Mouse (Mus musculus) erythroid progenitor cell, adult 5-6 weeks (primary cell): Measurements from ENCODE around the gene Cgnl1. TPM values are rescaled to one million over a fixed set of nuclear protein-coding genes. Genes with fewer than 3 reads are reported as not detected.

Source experiments
- ATAC-seq: replicated peaks from 2 replicates; pipeline ENCODE4 v1.8.0; 2016; ENCODE audit warnings: moderate number of reproducible peaks, mild to moderate bottlenecking, moderate TSS enrichment, inconsistent platforms; ENCODE audit not compliant: poor library complexity, low FRiP score, severe bottlenecking
- total RNA-seq, 2 experiments: library from RNA; stranded (forward) in 1 of 2; stranded (reverse) in 1 of 2; fragments of 150-400 nt in 1 of 2; fragments of 186-747, 209-891 nt in 1 of 2; gene quantifications; 2 replicates each; pipeline versions ENCODE4 v1.2.3 to v1.2.4; 2015 to 2017; ENCODE audit warnings: low replicate concordance in 2 of 2

Gene Cgnl1
- total RNA-seq, 2 experiments from 2014 or later = not detected

DNA sequence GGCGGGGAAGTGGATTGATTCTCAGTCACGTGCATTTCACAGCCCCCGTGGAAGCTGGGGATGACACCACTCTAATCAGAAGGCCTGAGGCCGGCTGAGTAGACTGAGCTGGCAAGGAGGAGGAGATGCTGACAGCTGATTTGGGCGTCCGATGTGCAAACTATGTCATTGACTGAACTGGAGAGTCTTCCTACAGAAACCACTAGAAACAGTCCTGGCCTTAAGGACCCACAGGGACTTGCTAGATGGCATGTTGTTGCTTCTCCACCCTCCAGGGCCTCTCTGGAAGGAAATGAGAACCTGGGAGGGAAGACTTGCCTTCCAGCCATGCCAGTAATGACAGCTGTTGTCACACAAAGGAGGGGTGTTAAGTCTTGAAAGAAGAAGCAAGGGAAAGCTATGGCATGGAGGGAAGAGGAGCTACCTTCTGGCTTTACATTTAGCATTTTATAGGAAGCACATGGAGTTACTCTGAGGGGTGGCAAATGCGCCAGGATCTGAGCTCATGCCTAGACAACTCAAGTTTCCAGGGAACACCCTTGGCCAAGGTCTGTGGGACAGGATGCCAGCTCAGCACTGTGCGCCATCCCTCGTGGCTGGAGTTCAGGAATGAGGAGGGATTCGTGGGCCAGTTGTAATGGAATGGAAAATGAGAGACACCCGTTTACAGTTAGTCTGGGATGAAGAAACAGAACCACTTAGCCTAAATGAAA lies 92.1 kb downstream of the Cgnl1 start:
- no peak for ATAC-seq

DNA sequence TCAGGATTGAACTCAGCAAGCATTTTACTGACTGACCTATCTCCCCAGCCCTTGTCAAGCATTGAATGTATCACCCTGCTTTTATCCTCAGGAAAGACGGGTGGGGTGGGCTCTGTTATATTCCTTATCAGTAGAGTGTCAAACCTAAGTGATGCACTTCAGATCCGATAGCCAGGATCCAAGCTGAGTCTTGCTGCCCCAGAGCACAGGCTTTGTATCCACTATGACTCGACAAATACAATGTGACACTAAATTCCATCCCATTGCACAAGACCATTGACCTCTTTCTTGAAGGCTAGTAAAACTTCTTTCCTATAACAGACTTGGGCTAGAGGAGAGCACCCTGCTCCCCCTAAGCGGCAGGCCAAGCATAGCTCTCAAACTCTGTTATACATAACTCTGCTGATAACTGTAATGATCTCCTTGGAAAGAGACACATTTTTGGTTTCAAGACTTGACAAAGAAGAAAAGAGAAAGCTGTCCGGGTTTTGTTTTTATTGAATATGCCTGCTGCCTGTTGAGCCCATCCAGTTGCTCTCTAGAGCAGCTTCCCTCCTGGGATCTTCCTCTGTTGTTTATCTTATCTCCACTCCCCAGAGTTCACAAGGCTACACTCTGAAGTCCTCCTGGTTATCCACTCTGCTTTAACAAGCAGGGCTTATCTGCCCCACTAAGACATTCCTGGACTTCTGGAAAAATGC lies 94.3 kb downstream of the Cgnl1 start:
- no peak for ATAC-seq

DNA sequence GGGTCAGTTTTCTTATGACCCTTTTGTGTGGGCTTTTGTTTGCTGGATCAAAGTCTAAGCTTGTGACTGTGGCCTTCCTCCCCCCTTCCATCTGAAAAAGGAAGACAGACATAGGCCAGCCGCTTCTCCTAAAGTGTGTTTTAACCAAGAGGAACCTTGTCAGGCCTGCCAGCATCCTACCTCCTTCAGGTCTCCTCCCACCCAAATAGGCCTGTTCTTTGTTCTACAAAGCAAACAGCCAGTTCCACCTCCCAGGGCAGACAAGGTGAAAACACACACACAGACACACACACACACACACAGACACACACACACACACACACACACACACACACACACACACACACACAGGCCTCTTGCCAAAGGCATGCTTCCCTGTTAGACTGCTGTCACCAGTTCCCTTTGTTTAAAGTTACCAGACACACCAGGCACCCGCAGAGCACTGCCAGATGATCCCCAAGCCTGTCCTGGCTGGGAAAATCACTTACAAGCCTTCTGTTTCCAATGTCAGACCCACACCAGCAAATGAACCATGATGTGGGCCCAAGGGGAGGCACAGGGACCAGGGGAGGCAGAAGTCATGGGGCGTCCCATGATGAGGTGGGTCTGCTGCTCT lies 95.5 kb downstream of the Cgnl1 start:
- ATAC-seq = no peak

DNA sequence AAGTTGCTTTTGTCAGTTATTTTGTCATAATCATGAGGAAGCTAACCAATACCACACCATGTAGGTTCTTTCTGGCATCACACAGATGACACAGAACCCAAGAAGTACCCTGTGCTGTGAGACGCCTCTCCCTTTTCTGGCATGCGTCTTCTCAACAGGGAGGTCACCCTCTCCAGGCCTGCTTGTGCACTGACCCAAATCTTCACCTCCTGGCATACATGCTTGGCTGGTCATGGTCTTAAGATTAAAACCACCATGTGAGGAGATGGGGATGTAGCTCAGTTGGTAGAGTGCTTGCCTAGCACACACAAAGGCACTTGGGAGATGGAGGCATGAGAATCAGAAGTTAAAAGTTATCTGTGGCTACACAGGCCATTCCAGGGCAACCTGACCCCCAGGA lies 96.2 kb downstream of the Cgnl1 start:
- no peak for ATAC-seq

DNA sequence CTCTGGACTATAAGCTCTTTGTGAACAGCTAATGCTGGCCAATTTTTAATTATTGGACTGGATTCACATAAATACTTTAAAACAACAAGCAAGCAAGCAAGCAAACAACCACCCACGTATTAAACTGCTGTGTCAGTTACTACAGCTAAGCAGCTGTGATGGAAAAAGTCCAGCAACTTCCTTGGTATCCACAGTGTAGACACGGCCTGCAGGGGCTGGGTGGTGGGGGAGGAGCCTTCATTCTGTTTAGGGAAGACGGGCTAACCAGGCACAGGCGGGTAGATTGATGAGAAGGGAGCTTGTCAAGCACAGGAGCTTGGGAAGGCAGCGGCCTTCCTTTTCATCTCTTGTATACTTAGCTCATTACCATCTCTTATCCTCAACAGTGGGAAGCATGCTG lies 96.9 kb downstream of the Cgnl1 start:
- ATAC-seq = no peak

DNA sequence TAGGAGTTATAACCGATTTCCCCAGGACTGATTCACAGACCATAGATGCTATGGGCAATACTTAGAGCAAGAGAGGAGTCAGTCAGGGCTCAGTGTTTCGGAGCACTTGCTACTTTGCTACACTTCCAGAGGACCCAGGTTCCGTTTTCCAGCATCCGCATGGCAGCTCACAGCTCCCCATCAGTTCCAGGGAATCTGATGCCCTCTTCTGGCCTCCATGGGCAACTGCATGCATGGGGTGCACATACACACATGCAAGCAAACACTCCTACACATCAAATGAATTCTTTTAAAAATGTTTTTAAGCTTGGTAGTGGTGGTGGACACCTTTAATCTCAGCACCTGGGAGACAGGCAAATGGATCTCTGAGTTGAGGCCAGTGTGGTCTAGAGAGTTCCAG lies 98.9 kb downstream of the Cgnl1 start:
- ATAC-seq = no peak

DNA sequence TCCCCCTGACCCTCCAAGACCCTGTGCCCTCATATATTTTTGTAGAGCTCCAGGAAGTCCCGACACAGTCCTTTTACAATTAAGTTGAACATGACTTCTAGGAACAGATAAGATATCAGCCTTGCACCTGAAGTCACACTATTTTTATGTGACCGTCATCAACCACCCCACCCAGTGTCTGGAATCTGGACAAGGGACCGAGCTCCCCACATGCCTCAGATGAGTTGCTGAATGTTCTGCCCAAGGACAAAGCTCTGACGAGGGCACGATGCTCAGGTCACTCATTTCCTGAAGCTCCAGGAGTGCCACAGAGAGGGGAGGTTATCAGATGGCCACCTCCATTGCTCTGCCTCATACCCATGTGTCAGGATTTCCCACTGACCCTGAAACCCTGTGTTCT lies 100.7 kb downstream of the Cgnl1 start:
- no peak for ATAC-seq

DNA sequence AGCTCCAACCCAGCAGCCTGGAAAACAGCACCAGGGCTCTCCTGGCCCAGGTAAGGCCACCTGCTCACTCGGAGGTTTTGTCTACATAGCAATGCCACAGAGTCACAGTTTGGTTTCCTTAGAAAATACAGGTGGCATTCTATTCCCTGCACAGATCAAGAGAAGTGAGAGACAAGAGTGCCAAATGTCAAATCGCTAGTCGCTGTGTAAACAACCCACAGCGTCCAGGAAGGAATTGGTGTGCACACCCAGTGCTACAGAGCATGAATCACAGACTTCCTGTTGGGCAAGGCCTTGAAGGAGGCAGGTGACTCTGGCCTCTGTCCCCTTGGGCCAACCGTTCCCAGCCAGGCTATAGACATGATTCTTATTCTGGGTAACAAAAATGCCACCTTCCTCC lies 103.8 kb downstream of the Cgnl1 start:
- no peak for ATAC-seq

DNA sequence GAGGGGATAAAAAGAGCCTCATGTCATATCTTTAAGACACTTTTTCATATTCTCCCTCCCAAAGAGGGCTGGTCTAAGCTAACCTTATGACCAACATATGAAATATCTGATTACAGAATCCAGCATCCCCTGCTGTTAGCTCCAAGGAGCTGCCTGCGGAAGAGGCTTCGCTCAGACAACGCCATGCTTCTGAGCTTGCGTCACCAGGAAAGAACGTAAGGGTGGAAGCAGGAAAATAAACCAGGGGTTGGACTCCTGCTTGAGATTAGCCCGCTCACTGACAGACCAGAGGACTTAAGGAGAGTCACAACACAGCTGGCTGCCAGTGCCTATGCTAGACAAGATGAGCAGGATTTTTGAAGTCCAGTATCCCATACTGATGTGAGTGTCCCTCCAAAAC lies 105.0 kb downstream of the Cgnl1 start:
- no peak for ATAC-seq

DNA sequence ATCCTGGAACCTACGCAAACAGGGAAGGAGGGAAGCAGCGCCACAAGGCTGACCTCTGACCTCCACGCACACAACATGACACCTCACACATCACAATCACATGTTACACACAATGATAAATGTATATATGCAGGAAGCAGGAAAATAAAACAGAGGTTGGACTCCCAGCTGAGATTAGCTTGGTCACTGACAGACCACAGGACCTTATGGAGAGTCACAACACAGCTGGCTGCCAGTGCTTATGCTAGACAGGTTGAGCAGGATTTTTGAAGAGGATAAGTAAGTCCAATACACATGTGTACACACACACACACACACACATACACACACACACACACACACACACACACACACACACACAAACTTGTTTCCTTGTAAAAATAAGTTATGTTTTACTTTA lies 105.9 kb downstream of the Cgnl1 start:
- no peak for ATAC-seq

DNA sequence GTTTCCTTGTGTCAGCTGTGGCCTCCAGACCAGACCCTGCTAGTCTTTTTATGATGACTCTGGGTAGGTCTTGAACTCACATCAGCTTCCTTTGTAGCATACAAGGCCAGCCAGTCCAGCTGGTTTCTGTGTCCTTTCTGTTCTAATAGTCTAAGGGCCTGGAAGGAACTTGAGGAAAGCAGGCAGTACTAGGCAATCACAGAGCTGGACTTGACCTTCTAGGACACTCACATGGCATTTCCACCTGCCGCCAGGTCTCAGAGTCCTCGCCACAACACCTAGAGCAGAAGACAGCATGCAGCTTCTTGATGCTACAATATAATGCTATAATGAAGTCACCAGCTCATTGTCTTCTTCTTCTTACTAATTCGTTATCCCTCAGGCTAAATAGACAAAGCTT lies 106.5 kb downstream of the Cgnl1 start:
- no peak for ATAC-seq

DNA sequence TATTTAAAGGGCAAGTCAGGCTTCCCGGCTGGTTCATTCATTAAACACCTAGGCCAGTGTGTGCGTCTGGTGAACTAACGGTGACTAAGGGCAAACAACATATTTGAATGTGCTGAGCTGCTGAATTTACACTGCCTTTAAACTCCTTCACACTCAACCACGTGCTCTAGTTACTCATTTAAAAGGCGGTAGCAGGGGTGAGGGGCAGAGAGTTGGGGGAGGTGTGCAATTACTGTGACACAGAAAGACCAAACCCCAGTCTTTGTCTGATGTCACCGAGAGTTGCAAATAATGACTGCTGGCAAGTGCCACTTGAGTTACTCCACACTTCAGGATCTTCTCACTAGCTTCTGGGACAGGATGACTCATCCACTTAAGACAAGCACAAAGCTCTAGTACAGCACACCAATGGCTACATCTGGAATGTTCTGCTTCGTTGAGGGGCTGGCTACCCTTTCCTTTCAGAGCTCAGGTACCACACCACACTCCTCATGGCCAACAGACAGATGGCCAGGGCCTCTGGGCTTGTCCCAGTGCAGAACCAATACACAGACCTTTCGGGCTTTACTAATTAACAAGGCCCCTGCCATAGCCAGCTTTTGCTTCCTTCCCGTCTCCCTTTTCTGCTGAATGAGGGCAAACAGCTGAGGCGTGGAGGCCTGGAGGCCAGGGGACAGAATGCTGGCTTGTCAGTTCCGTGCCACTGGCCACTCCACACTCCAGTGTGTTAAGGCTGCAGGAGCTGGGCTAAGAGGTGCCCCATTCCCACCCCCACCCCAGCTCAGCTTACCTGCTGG lies 107.8 kb downstream of the Cgnl1 start:
- no peak for ATAC-seq

DNA sequence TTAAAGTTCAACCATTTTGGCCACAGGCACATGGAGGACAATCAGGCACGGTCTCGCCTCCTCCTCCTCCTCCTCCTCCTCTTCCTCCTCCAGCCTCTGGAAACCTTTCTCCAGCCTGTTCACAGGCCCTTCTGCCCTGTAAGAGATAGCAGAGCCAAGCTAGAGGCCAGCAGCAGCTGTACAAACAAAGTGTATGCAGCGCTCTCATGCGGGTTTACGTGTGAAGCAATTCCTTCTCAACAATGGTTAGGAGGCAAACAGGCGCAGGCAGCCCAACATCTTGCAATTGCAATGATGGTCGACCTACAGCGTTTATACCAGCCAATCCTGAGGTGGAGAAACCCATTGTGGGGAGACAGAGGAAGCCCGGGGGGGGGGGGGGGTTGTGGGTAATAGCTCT lies 110.9 kb downstream of the Cgnl1 start:
- no peak for ATAC-seq

DNA sequence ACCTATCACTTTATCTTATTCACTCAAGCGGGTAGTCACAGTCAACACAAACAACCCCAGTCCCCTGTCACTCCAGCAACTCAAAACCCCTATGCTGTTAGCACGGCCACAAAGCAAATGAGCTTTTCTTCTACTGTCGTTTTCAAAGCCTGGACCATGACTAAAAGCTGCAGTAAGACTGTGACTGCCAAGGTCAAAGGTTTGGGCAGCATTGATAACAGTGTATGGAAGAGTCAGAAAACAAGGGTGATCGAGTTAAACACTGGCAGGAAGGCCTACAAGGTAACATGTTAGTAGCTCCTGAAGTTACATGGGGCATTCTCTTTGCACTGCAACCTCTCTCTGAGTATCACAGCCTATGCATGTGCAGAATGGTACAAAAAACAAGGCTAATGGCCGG lies 111.7 kb downstream of the Cgnl1 start:
- no peak for ATAC-seq

DNA sequence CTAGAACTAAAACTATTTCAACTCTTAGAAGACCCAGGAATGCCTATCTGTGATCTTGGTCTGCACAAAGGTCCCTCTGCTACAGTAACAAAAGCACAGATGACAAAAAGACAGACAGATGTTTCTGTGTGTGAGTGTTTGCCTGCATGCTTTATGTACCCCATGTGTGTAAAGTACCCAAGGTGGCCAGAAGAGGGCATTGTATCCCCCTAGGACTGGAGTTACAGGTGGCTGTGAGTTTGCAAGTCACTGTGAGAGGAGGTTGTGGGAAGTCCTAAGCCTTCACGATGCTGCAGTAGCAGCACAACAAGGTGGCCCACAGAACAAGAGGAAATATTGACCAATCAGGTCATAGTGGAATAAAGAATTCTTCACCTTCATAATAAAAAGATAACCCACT lies 114.2 kb downstream of the Cgnl1 start:
- no peak for ATAC-seq

DNA sequence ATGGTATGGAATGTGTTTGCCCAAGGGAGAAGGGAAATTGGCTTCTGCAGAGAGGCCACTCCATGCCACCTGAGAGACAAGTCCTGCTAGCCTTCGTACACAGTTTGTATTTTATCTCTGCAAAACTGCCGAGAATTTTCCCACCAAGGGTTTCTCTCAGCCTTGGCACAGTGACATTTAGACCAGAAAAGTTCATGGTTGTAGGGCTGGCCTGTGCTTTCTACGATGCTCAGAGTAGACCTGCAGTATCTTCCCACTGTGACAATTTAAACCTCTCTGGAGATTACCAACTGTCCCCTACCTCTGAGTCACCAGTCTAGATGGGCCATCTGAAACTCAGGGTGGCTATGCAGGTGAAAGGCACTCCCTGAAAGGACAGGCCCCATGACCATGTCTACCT lies 116.5 kb downstream of the Cgnl1 start:
- ATAC-seq = no peak

DNA sequence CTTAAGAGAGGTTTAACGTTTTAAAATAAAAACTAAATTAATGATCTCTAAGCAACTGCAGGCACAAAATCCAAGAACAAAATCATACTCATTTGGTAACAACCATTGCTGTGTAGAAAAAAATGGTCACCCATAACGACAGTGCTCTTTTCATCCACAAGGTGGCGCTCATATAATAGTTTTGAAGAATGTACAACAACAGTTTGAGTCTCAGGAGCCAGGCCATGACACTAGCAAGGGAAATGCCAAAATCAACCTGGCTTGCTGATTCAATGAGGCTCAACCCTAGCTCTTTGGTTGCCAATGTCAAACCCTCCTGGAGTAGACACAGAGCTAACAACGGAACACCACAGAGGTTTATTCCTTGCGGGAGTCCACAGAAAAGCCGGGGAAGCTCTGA lies 125.3 kb downstream of the Cgnl1 start:
- ATAC-seq = no peak

DNA sequence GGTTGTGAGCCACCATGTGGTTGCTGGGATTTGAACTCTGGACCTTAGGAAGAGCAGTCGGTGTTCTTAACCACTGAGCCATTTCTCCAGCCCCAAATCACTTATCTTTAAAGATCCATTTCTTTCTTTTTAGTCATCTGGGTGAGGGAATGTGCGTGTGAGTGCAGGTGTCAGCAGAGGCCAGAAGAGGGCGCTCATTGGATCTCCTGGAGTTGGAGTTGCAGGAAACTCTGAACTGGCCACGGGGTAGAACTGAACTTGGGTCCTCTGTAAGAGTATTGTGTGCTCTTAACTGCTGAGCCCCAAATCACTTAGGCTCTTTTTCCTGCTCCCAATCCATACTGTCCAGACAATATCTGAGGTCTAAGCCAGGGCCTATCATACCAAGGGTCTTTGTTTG lies 127.8 kb downstream of the Cgnl1 start:
- ATAC-seq = no peak

DNA sequence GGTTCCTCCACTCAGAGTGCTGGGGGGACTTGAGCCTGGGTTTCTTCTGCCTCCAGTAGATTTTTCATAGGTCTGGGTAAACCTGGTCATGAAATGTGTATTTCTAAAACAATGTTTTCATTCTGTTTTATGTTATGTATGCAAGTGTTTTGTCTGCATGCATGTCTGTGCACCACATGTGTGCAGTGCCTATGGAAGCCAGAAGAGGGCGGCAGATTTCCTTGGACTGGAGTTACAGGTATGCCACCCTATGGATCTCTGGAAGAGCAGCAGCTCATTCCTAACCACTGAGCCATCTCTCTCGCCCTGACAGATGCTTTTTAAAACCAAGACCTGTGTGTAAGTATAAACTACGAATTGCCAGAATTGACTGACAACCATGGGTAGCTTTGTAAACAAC lies 129.1 kb downstream of the Cgnl1 start:
- no peak for ATAC-seq

DNA sequence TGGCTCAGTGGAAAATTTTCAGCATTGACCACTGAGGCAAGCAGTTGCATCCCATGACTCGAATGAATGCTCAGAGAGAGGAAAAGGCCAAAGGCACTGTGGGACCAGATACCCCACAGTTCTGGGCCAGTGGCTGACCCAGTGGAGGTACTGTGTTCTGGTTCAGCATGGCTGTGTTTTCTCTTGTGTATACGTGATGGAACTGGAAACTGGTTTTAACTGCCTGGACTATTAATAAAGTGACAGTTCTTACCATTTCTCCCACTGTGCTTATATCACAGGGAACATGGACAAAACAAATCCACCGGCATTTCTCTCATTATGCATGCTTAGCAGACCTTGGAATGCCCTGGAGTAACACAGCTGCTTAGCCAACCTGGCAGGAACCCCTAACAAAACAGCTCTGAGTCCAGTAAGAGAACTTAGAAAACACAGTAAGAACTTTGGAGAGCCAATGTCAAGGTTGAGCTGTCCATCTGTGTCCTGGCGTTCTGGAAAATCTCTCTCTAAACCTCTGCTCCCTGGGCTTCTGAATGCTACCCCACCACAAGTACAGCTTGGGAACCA lies 131.0 kb downstream of the Cgnl1 start:
- ATAC-seq = no peak
